Mouse (Mus musculus): ENCODE measurements around the gene Morc2a. TPM values are rescaled to one million over a fixed set of nuclear protein-coding genes. Genes with fewer than 3 reads are reported as not detected.

The Morc2a gene
- total and polyA plus RNA-seq, 2 experiments from 2014 or later = 21.9 to 39.1 TPM

- H3K9me3 ChIP-seq (ENCODE audit: low read length) = no peaks in the 10 kb centered on the region
- H3K9ac ChIP-seq (replicated peaks; ENCODE audit: low read length, poor library complexity, severe bottlenecking) = no peak overlapping the region
- TF ChIP-seq CTCF (IDR thresholded peaks at IDR 0.05) = no peak
- no peaks in the 10 kb centered on the region for H3K4me1 ChIP-seq (ENCODE audit: insufficient read depth, low read length)
- no peak overlapping the region for H3K27ac ChIP-seq (ENCODE audit: low read depth, low read length)
- peaks cover 77% of the 10 kb centered on the region for H3K36me3 ChIP-seq (ENCODE audit: insufficient read depth, low read length)
- DNase-seq (ENCODE audit: low spot score) (no peak), ATAC-seq (ENCODE audit: low FRiP score) (no peak)
- H3K27me3 ChIP-seq (ENCODE audit: insufficient read depth, low read length) = no peaks in the 10 kb centered on the region
- WGBS = 95% methylated on average over 5 of the region's 5 CpGs
- H3K4me3 ChIP-seq (ENCODE audit: low read depth, low read length) = no peak overlapping the region
- no peak overlapping the region for H3K4me2 ChIP-seq (ENCODE audit: low read depth, low read length, poor library complexity, severe bottlenecking)
Measured at GRCm38 (mm10) chr11:3676423-3676822, 27.4 kb downstream of the Morc2a start.

GRCm38 (mm10) chr11:3677204-3677603 is 28.2 kb downstream of the Morc2a start:
- ATAC-seq (ENCODE audit: low FRiP score) = no peak
- Histone ChIP-seq H3K4me1 (ENCODE audit: insufficient read depth, low read length) (no peaks in the 10 kb centered on the region), H3K36me3 (ENCODE audit: insufficient read depth, low read length) (peaks cover 73% of the 10 kb centered on the region), H3K9ac (replicated peaks; ENCODE audit: low read length, poor library complexity, severe bottlenecking) (no peak overlapping the region), H3K27ac (ENCODE audit: low read depth, low read length) (no peak overlapping the region), H3K4me3 (ENCODE audit: low read depth, low read length) (no peak overlapping the region), H3K27me3 (ENCODE audit: insufficient read depth, low read length) (no peaks in the 10 kb centered on the region), H3K4me2 (ENCODE audit: low read depth, low read length, poor library complexity, severe bottlenecking) (no peak overlapping the region), H3K9me3 (ENCODE audit: low read length) (no peaks in the 10 kb centered on the region)
- DNase-seq (ENCODE audit: low spot score) = no peak
- WGBS = 80% methylated on average over 6 of the region's 6 CpGs
- no peak for TF ChIP-seq CTCF (IDR thresholded peaks at IDR 0.05)

- DNase-seq (ENCODE audit: low spot score) (no peak), ATAC-seq (ENCODE audit: low FRiP score) (no peak)
- no peak overlapping the region for H3K4me2 ChIP-seq (ENCODE audit: low read depth, low read length, poor library complexity, severe bottlenecking)
- H3K27ac ChIP-seq (ENCODE audit: low read depth, low read length) = no peak overlapping the region
- no peak overlapping the region for H3K9ac ChIP-seq (replicated peaks; ENCODE audit: low read length, poor library complexity, severe bottlenecking)
- H3K9me3 ChIP-seq (ENCODE audit: low read length) = no peaks in the 10 kb centered on the region
- 99% methylated on average over 3 of the region's 3 CpGs for WGBS
- no peak for TF ChIP-seq CTCF (IDR thresholded peaks at IDR 0.05)
- H3K27me3 ChIP-seq (ENCODE audit: insufficient read depth, low read length) = no peaks in the 10 kb centered on the region
- H3K36me3 ChIP-seq (ENCODE audit: insufficient read depth, low read length) = peaks cover 64% of the 10 kb centered on the region
- no peaks in the 10 kb centered on the region for H3K4me1 ChIP-seq (ENCODE audit: insufficient read depth, low read length)
- no peak overlapping the region for H3K4me3 ChIP-seq (ENCODE audit: low read depth, low read length)
Measured at GRCm38 (mm10) chr11:3679771-3680170, 30.8 kb downstream of the Morc2a start.

- Histone ChIP-seq H3K4me1 (ENCODE audit: insufficient read depth, low read length) (no peaks in the 10 kb centered on the region), H3K9me3 (ENCODE audit: low read length) (no peaks in the 10 kb centered on the region), H3K27me3 (ENCODE audit: insufficient read depth, low read length) (no peaks in the 10 kb centered on the region), H3K36me3 (ENCODE audit: insufficient read depth, low read length) (peaks cover 63% of the 10 kb centered on the region), H3K9ac (replicated peaks; ENCODE audit: low read length, poor library complexity, severe bottlenecking) (no peak overlapping the region), H3K4me3 (ENCODE audit: low read depth, low read length) (no peak overlapping the region), H3K4me2 (ENCODE audit: low read depth, low read length, poor library complexity, severe bottlenecking) (no peak overlapping the region), H3K27ac (ENCODE audit: low read depth, low read length) (no peak overlapping the region)
- no peak for ATAC-seq (ENCODE audit: low FRiP score)
- no peak for DNase-seq (ENCODE audit: low spot score)
- TF ChIP-seq CTCF (IDR thresholded peaks at IDR 0.05) = no peak
- 97% methylated on average over 11 of the region's 11 CpGs for WGBS
Measured at GRCm38 (mm10) chr11:3683696-3684095, 34.7 kb downstream of the Morc2a start.

GRCm38 (mm10) chr11:3684232-3684631 is 35.2 kb downstream of the Morc2a start:
- H3K27ac ChIP-seq (ENCODE audit: low read depth, low read length) = no peak overlapping the region
- H3K27me3 ChIP-seq (ENCODE audit: insufficient read depth, low read length) = no peaks in the 10 kb centered on the region
- H3K4me3 ChIP-seq (ENCODE audit: low read depth, low read length) = no peak overlapping the region
- peaks cover 68% of the 10 kb centered on the region for H3K36me3 ChIP-seq (ENCODE audit: insufficient read depth, low read length)
- H3K9ac ChIP-seq (replicated peaks; ENCODE audit: low read length, poor library complexity, severe bottlenecking) = no peak overlapping the region
- H3K4me2 ChIP-seq (ENCODE audit: low read depth, low read length, poor library complexity, severe bottlenecking) = no peak overlapping the region
- H3K4me1 ChIP-seq (ENCODE audit: insufficient read depth, low read length) = no peaks in the 10 kb centered on the region
- ATAC-seq (ENCODE audit: low FRiP score) (no peak), DNase-seq (ENCODE audit: low spot score) (no peak)
- H3K9me3 ChIP-seq (ENCODE audit: low read length) = no peaks in the 10 kb centered on the region
- TF ChIP-seq CTCF (IDR thresholded peaks at IDR 0.05) = no peak
- 94% methylated on average over 1 of the region's 1 CpGs for WGBS

- DNase-seq (ENCODE audit: low spot score) = no peak
- no peak for ATAC-seq (ENCODE audit: low FRiP score)
- no peak overlapping the region for H3K9ac ChIP-seq (replicated peaks; ENCODE audit: low read length, poor library complexity, severe bottlenecking)
- H3K4me2 ChIP-seq (ENCODE audit: low read depth, low read length, poor library complexity, severe bottlenecking) = no peak overlapping the region
- H3K27me3 ChIP-seq (ENCODE audit: insufficient read depth, low read length) = no peaks in the 10 kb centered on the region
- peaks cover 70% of the 10 kb centered on the region for H3K36me3 ChIP-seq (ENCODE audit: insufficient read depth, low read length)
- 96% methylated on average over 5 of the region's 5 CpGs for WGBS
- H3K27ac ChIP-seq (ENCODE audit: low read depth, low read length) = no peak overlapping the region
- no peak for TF ChIP-seq CTCF (IDR thresholded peaks at IDR 0.05)
- H3K9me3 ChIP-seq (ENCODE audit: low read length) = no peaks in the 10 kb centered on the region
- no peaks in the 10 kb centered on the region for H3K4me1 ChIP-seq (ENCODE audit: insufficient read depth, low read length)
- no peak overlapping the region for H3K4me3 ChIP-seq (ENCODE audit: low read depth, low read length)
Measured at GRCm38 (mm10) chr11:3684723-3685430, 35.9 kb downstream of the Morc2a start.

All from midbrain, postnatal 0 days (tissue).